Mouse (Mus musculus): ENCODE data around the gene Mapk8ip3.

Mapk8ip3 gene

DNA sequence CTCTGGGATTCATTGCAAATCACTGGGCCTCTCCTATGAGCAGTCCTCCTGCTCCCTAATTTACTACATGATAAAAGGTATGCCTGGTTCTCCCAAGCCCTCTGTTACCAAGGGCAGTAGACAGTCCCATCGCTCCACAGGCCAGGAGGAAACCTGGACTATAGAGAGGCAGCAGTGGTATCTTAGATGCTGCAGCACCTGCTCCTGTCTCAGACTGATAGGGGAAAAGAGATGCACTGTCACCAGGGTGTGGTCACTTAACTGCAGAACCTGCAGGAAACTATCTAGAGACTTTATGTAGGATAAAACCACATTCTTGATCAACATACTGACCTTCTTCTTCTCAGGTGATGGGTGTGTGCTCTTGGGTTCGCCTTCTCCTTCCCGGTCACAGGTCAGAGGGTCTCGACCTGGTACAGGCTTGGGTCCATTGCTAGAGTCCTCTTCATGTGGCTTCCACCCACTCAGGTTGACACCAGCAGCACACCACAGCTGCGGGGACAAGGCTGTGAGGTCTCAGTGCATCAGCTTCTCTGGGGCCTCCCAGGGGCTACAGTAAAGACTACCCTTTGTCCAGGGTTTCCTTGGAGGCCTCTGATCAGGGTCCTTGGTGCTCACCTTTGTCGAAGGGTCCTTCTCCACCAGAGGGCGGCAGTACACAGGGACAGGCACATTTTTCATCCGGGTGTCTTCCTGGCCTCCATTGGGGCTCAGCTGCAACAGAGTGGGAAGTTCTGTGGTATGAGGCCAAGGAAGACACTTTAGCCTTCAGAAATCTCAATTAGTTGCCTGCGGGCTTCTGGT, 33.9 kb downstream of the Mapk8ip3 start:
- no peak for DNase-seq (ENCODE audit: low read depth, low spot score)

DNA sequence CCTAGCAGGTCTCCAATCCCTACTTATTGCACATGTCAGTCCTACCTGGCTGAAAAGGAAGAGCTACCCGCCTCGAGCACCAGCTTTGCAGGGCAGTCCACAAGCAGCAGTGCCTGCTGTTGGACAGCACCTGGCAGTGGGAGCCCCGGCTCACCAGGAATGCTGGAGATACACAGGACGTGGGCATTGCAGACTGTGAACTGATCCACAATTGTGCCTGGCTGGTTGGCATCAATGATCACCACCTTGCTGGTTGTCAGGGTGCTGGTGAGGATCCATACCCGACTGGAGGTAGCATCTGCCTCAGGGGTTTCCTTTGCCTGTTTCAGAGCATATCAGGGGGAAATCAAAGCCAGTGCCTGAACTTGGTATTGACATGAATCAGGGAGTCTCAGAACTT, 34.7 kb downstream of the Mapk8ip3 start:
- no peak for DNase-seq (ENCODE audit: low read depth, low spot score)

DNA sequence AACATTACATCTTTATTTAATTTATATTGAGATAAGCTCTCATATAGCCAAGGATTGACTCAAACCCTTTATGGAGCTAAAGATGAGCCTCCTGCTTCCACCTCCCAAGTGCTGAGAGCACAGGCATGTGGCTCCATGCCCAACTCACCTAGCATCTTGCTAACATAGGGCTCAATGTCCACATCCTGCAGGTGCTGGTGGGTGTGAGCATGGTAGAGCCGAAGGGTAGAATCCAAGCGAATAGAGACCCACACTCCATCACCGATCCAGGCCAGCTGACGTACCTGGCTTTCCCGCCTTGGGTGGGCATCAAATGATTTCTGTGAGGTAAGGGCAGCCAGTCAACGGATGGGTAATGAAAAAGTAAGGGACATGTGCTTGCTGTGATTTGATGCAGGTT, 36.8 kb downstream of the Mapk8ip3 start:
- DNase-seq (ENCODE audit: low read depth, low spot score), result no peak

DNA sequence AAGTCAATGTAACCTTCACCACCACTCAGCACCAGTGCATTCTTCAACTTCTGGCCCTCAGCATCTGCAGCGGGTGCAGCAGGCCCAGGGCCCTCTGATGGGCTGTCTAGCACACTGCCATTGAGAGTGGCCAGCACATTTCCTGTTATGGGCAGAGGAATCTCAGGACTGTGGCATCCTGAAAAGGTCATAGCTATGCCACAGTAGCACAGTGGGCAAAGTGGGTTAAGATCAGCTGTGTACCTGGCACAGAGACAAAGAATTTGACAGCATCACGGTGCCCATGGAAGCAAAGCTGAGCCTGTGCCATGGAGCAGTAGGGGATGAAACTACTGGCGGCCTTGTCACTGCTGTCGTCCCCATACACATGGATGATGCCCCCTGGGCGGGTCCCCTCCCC, 37.6 kb downstream of the Mapk8ip3 start:
- DNase-seq (ENCODE audit: low read depth, low spot score), result no peak

DNA sequence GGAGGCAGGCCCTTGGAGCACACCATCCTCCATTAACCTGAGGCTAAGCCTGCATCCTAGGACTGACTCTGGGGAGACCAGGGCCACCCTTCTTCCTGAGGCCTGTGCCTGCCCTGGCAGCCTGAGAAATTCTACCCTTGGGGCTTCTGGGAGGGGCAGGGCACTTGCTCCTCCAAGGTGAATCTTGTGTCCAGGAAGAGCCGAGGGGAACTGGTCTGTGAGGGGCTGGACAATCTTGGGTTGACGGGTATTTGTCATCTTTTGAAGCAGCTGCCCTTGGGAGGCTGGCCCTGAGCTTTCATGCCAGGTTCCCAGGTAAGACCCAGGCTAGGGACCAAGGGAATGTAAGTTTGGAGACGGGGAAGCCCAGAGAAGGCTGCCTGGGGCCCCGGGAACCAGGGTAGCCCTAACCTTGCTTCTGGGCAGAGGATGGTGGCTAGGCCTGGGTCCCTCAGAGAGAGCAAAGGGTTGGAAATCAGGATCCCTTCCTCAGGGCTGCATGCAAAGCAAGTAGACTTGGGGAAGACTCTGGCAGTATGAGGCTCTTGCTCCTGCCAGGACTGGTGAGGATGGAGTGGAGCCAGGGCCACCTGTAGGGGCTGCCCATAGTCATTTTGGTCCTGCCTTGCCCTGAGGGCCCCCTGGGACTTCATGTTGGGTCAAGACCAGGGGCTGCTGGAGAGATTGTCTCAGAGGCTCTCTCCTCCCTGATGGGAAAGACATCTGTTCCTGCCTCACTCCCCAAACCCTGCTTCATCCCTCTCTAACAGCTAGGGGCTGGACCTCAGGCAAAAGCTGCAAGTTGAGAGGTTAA, 38.5 kb downstream of the Mapk8ip3 start:
- DNase-seq (ENCODE audit: low read depth, low spot score), result no peak

DNA sequence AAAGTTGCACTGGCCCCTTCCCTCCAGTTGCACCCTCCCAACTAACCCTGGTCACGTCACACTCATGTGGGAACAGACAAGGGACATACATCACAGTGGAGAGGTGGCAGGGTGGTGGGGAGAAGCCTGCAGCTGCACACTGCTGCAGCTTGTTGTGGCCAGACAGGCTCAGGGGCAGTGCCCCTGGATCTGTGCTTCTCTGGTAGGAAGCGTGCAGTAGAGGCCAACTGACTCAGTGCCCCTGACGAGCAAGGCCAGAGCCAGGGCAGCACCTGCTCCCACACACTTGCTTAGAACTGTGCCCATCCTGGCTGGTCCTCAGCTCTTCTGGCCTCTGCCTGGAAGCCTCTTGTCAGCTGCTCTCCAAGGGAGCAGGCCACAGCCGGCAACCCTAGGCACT, 39.2 kb downstream of the Mapk8ip3 start:
- DNase-seq (ENCODE audit: low read depth, low spot score), result no peak

DNA sequence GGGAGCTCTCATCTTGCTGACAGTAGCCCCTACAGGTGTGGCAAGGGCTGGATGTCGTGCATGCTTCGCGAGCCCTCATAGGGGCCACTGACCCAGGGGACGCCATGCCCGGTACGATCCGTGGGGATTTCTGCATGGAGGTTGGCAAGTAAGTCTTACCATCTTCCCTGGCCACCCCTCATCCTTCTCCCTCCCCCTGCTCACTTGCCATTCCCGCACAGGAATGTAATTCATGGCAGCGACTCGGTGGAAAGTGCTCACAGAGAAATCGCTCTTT, 39.8 kb downstream of the Mapk8ip3 start:
- no peak for DNase-seq (ENCODE audit: low read depth, low spot score)

DNA sequence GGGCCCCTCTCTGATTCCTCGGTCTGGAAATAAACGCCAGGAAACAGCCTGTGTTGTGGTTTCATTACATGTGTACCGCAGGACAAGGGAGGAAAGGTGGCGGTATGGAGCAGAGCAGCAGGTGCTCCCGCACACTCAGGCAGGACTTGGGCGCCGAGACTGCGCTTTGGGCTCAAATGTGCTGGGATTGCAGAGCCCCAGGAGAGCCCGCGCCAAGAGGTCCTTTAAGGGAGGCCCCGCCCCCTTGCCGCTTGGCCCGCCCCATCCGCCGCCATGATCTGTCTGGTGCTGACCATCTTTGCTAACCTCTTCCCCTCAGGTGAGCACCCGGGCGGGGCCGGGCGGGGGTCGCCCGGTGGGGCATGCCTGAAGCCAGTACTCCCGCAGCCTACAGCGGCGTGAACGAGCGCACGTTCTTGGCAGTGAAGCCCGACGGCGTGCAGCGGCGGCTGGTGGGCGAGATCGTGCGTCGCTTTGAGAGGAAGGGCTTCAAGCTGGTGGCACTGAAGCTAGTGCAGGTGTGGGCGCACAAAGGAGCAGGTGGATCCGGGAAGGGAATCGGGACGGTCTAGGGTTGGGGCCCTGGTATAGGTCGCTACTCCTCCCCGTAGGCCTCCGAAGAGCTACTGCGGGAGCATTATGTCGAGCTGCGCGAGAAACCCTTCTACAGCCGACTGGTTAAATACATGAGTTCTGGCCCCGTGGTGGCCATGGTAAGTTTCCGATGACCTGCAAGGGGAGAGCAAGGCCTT, 40.4 kb downstream of the Mapk8ip3 start, which contains the start of gene Nme3:
Gene Nme3, plus strand, starts transcription at position 260 of the 752 bp plus-strand sequence.
- peak; percentile 81 for DNase-seq (ENCODE audit: low read depth, low spot score)

DNA sequence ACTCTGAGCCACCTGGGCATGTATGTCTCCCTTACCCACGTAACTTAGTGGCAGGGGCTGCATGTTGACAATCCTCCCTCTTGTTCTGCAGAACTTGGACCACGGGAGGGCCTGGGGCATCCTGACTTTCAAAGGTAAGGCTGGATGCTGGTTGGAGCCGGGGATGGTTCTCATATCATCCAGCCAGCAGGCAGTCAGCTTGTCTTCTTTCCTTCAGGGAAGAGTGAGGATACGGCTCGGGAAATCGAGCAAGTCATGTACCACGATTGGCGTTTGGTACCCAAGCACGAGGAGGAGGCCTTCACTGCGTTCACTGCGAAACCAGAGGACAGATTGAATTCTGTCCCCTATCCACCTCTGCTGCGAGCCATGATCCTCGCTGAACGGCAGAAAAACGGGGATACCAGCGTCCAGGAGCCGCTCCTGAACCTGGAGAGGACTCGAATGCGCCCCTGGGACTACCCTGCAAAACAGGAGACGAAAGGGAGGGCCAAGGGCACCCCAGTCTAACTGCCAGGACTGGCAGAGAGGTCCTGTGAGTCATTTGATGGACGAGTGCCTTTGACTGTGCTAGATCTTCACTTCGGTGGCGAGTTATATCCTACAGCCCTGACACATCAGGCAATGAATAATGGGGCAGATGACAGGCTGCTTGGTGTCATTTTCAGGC, 41.1 kb downstream of the Mapk8ip3 start:
- DNase-seq (ENCODE audit: low read depth, low spot score), result no peak

DNA sequence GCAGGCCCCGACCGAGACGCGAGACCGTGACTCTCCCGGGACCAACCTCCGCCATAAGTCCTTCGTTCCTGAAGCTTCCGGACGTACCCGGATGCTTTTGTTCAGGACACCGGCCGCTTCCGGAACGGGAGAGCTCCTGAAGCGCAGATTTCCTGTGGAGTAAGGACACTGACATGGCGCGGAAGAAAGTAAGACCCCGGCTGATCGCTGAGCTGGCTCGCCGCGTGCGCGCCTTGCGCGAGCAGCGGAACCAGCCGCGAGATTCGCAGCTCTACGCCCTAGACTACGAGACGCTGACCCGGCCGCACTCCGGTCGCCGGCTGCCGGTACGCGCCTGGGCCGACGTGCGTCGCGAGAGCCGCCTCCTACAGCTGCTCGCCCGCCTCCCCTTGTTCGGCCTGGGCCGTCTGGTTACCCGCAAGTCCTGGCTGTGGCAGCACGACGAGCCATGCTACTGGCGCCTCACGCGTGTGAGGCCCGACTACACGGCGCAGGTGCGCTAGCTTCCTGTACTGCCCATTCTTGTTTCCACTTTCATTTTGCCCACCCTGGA, 41.7 kb downstream of the Mapk8ip3 start, which contains the start of the genes Eme2 and Mrps34:
Gene Eme2, minus strand, starts transcription at position 93 of the 553 bp plus-strand sequence.
Gene Mrps34, plus strand, starts transcription at position 122 of the 553 bp plus-strand sequence.
- DNase-seq (ENCODE audit: low read depth, low spot score), result peak; percentile 87

DNA sequence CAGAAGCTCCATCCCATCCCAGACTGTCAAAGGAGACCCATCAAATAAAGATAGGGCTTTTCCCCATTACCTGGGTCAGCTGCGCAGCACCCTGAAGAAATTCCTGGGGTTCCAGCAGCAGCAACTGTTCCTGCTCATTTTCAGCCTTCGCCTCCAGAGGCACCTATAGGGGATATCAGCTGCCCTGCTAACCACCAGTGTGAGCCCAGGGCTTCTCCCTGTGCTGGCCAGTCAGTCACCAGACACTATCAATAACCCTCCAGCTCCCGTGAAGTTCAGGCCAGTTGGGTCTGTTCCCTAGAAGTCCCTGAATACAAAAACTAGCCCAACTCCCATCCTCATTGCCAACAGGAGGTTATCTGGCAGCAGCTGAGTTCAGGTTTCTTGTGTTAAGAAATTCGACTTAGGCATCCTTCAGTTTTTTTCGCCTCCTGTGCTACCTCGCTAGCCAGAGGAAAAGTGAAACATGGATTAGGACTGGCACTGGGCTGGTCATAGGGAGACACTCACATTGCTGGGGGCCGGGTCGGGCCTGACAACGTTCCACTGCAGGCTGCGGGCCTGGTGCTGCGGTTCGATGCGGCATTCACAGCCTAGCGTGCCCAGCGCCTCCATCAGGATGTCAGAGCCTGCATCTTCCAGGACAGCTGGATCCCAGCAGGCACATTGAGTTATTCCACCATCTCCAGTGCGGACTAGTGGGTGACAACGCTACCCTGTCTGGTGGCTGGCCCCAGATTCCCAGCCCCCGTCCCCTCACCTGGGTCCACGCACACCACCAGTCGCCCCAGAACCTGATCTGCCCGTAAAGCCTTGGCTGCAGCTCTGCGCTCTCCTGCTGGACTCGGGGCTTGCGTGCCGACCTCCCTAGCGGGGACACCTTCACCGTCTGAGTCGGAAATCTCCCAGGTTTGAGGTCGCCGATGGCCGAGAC, 42.4 kb downstream of the Mapk8ip3 start:
- peak; percentile 22 for DNase-seq (ENCODE audit: low read depth, low spot score)

DNA sequence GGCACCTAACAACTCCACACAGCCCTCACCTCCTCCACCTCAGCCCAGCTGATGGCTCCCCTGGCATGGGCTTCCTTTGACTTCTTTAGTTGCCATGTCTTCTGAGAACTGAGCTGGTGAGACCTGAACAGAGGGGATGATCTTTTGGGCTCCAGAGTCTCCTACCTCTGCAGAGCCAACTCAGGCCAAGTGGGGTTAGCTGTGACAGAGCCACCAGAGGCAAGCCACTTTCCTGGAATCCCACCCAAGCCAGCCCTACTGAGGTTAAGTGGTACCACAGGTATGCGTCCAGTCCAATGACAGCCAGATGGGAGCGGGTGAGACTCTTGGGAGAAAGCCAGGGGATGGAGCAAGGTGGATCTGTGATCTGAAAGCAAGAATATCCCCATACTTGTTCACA, 43.5 kb downstream of the Mapk8ip3 start:
- DNase-seq (ENCODE audit: low read depth, low spot score), result no peak

DNA sequence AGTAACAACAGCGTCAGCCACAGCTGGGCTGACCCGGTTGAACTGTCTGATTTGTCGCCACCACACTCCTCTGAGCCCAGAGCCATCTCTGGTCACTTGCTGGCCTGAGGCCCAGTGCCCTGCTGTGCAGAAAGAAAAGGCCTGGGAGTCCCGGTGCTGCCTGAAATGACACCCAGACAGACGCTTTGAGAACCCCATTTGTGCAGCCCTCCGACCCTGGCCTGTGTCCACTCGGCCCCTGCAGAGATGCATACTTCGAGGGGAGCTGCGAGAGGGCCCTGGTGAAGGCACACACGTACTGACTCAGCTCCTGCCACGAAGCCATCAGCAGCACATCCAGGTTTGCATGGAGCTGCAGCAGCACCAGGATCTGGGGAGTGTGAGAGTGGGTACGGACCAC, 44.0 kb downstream of the Mapk8ip3 start:
- DNase-seq (ENCODE audit: low read depth, low spot score), result no peak

DNA sequence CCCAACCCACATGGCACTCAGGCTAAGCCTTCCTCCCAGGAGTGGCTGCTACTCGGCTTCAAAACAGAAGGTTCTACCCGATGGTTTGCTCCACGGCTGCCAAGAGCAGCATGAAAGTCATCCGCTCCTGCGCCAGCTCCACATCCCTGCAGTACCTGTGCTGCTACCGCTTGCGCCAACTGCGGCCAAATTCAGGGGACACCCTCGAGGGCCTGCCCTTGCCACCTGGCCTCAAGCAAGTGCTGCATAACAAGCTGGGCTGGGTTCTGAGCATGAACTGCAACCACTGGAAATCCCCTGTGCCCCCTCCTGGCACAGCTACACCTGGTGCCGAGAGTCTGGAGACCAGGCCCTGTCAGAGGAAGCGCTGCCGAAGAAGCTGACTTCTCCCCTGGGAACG, 45.5 kb downstream of the Mapk8ip3 start:
- DNase-seq (ENCODE audit: low read depth, low spot score), result no peak

DNA sequence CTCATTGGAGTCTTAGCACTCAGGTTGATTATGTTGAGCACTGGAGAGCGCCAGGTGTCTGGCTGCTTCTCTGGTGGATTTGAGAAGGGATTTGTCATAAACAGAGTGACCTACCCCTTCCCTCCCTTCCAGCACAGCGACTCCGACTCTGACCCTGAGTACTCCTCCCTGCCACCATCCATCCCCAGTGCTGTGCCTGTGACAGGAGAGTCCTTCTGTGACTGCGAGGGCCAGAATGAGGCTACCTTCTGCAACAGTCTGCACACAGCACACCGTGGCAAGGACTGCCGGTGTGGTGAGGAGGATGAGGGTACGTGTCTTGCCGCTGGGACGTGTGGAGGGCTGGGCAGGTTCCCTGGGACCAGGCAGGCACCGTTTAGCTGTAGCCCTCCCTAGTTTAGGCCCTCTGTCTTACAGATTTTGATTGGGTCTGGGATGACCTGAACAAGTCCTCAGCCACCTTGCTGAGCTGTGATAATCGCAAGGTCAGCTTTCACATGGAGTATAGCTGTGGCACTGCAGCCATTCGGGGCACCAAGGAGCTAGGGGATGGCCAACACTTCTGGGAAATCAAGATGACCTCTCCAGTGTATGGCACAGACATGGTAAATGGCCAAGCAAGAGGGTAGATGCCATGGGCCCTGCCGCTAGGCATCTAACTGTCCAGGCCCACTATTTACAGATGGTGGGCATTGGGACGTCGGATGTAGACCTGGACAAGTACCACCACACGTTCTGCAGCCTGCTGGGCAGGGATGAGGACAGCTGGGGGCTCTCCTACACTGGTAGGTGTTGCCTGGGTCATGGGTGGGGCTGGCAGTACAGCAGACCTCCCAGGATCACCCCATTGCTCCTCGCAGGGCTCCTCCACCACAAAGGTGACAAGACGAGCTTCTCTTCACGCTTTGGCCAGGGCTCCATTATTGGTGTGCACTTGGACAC, 46.4 kb downstream of the Mapk8ip3 start:
- no peak for DNase-seq (ENCODE audit: low read depth, low spot score)

DNA sequence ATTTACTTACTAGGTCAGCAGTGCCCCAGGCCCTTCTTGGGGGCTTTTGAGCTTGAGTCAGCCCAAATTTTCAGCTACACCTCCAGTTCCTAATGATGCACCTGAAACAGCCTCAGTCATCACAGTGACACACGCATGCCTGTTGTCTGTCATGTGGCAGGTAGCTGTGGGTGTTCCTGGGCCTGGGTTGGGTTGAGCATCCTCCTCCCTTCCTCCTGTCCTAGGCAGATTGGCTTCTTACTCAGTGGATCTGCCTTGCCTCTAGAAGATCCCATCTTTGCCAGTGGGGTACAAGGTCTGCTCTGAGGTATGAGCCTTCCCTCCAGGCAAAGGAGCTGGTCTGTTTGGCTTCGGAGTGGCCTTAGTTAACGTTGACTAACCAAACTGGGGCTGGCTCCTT, 47.9 kb downstream of the Mapk8ip3 start:
- DNase-seq (ENCODE audit: low read depth, low spot score), result no peak

DNA sequence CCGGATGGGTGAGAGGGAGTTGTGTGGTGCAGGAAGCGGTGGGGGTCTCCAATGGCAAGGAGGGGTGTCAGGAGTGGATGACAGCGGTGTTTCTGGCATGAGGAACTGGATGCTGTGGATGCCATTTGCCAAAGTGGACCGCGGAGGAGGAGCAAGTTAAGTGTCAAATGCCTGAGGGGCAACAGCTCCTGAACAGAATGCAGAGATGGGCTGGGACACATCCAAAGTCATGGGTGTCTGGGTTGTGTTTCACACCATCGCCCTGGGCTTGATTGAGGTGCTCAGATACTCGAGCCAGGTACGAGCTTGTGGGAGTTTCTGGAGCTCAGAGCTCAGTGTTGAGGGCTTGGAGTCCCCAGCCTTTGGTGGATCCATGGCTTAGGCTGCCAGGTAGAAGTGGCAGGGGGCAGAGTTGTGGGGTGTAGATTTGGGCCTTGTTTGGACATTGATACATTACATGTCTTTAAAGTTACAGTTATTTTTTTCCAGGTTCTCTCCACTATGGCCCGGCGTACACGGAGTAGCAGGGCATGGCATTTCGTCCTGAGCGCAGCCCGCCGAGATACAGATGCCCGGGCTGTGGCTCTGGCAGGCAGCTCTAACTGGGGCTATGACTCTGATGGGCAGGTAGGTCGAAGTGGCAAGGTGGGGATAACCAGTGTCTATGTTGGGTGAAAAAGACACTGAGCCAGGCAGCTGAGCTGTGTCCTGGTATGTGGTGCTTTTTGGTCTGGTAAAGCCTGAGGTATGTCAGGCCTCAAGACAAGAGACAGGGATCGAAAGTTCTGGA, 49.3 kb downstream of the Mapk8ip3 start:
- peak; percentile 23 for DNase-seq (ENCODE audit: low read depth, low spot score)

DNA sequence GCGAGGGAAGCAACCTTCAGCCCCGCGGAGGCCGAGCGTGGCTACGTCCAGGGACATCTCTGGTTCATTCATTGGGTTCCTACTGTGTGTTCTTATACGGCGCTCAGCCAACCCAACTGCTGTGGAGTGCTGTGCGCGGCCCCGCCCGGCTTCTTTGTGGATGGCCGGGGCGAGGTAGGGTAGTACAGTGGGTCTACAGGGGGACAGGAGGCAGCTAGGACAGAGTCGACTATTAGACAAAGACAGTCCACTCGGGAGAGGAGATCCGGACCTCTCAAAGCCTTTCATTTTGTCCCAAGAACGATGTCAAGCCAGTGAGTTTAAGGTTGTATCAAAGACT, 49.9 kb downstream of the Mapk8ip3 start:
- DNase-seq (ENCODE audit: low read depth, low spot score), result no peak
